ENCODE assay signal across 8 mouse cellular contexts in genomic region chr9:121846526-121847118, GRCm38 (mm10). TPM values are rescaled to one million over a fixed set of nuclear protein-coding genes. Genes with fewer than 3 reads are reported as not detected.
DNase-seq lines count a peak whose midpoint lies in the region; ATAC-seq and TF ChIP-seq lines count a peak whose summit lies in the region.

No protein-coding gene starts in this region.

- peak; percentile 69; the same call in 1 of the 2 replicates for ATAC-seq in hindbrain, postnatal 0 days

- 53% methylated on average over 10 of the region's 10 CpGs for WGBS in hindbrain, postnatal 0 days
- WGBS in small intestine, adult 2 months, result 32% methylated on average over 10 of the region's 10 CpGs

- H3K9me3 ChIP-seq in hindbrain, postnatal 0 days (ENCODE audit: low read length), result no peaks in the 10 kb centered on the region

- H3K36me3 ChIP-seq in hindbrain, postnatal 0 days (ENCODE audit: insufficient read depth, low read length), result peaks cover 29% of the 10 kb centered on the region
- peaks cover 19% of the 10 kb centered on the region for H3K36me3 ChIP-seq in small intestine, adult 2 months (ENCODE audit: control insufficient read depth, insufficient read depth, low read length)

- no peak overlapping the region for H3K4me3 ChIP-seq in hindbrain, postnatal 0 days (ENCODE audit: low read length)
- H3K4me3 ChIP-seq in small intestine, adult 2 months (ENCODE audit: low read depth, low read length), result no peak overlapping the region

- no peaks in the 10 kb centered on the region for H3K27me3 ChIP-seq in hindbrain, postnatal 0 days (ENCODE audit: insufficient read depth, low read length)
- H3K27me3 ChIP-seq in small intestine, adult 2 months (ENCODE audit: control insufficient read depth, insufficient read depth, low read length), result no peaks in the 10 kb centered on the region

- intact Hi-C loops in left cerebral cortex, postnatal 25 days (cut with DNase I), result loop anchor here (2.0 kb wide), 1 partner anchor 138 kb away; no protein-coding TSS in a partner anchor

- no peak overlapping the region for H3K4me2 ChIP-seq in hindbrain, postnatal 0 days (ENCODE audit: low read depth, low read length)

- no peak overlapping the region for H3K9ac ChIP-seq in hindbrain, postnatal 0 days (replicated peaks; ENCODE audit: low read length)

- TF ChIP-seq POLR2A in small intestine, adult 2 months (IDR thresholded peaks at IDR 0.05; ENCODE audit: low read depth, low read length), result no peak

- H3K4me1 ChIP-seq in hindbrain, postnatal 0 days (ENCODE audit: insufficient read depth, low read length), result no peaks in the 10 kb centered on the region
- no peaks in the 10 kb centered on the region for H3K4me1 ChIP-seq in small intestine, adult 2 months (ENCODE audit: control insufficient read depth, insufficient read depth, insufficient read length, low read length)

- peak; percentile 72 for DNase-seq in 3T3-L1 (ENCODE audit: low read depth, low spot score)
- peak; percentile 33 to 42 for DNase-seq in B cell, adult 2 months
- peak; percentile 79 for DNase-seq in embryo, embryonic 10.5 days (ENCODE audit: low spot score)
- DNase-seq in hindbrain, postnatal 0 days (ENCODE audit: low spot score), result peak; percentile 72
- DNase-seq in lung, postnatal 10 days, result peak; percentile 60
- no peak for DNase-seq in right cerebral cortex, adult 18-20 months
- DNase-seq in left cerebral cortex, postnatal 25 days (ENCODE audit: low spot score in 2 of 2), result no peak

- no peak overlapping the region for H3K27ac ChIP-seq in hindbrain, postnatal 0 days
- no peak overlapping the region for H3K27ac ChIP-seq in small intestine, adult 2 months (ENCODE audit: insufficient read depth, low read depth, low read length)

- peak; percentile 79 for TF ChIP-seq CTCF in hindbrain, postnatal 0 days (IDR thresholded peaks at IDR 0.05; ENCODE audit: low read depth)
- peak; percentile 80; the same call in 1 of the 2 replicates for TF ChIP-seq CTCF in small intestine, adult 2 months (IDR thresholded peaks at IDR 0.05; ENCODE audit: extremely low read depth, insufficient read length, insufficient replicate concordance, low read depth, low read length)

RNA-seq across cellular contexts. Expression of gene Ccdc13, which starts 7.4 kb away (rescaled TPM):
- 3.7 and 5.6 TPM in 2 replicates for total RNA-seq in hindbrain, postnatal 0 days (2014; rRNA removed)
- 3.3 and 4.0 TPM in 2 replicates for polyA plus RNA-seq in hindbrain, postnatal 0 days (2015; fragmentation: Nextera tagmentation; extraction: Ambion mirVana)
- polyA plus RNA-seq in small intestine, adult 2 months (2012; rRNA removed), result 0.65 TPM in 1 of 2 replicates, not detected in the other
- 1 to 10 TPM; 5.2 to 6.9 TPM for total RNA-seq in left cerebral cortex, postnatal 25 days (2021)

RNA-seq across cellular contexts. Expression of gene Higd1a, which starts 11.5 kb away (rescaled TPM):
- 27.2 and 36.9 TPM in 2 replicates for total RNA-seq in hindbrain, postnatal 0 days (2014; rRNA removed)
- 191 and 197 TPM in 2 replicates for polyA plus RNA-seq in hindbrain, postnatal 0 days (2015; fragmentation: Nextera tagmentation; extraction: Ambion mirVana)
- 7.0 and 11.4 TPM in 2 replicates for polyA plus RNA-seq in small intestine, adult 2 months (2012; rRNA removed)
- total RNA-seq in left cerebral cortex, postnatal 25 days (2021), result 10 to 100 TPM; 94.1 to 99.6 TPM

RNA-seq across cellular contexts. Expression of gene Ackr2, which starts 51.5 kb away (rescaled TPM):
- 1.0 and 5.1 TPM in 2 replicates for total RNA-seq in hindbrain, postnatal 0 days (2014; rRNA removed)
- polyA plus RNA-seq in hindbrain, postnatal 0 days (2015; fragmentation: Nextera tagmentation; extraction: Ambion mirVana), result 0.93 and 1.0 TPM in 2 replicates
- 0.42 and 1.4 TPM in 2 replicates for polyA plus RNA-seq in small intestine, adult 2 months (2012; rRNA removed)
- total RNA-seq in left cerebral cortex, postnatal 25 days (2021), result 1 to 10 TPM; 5.5 to 7.6 TPM

RNA-seq across cellular contexts. Expression of gene Hhatl, which starts 54.3 kb away (rescaled TPM):
- total RNA-seq in hindbrain, postnatal 0 days (2014; rRNA removed), result 1.2 and 1.8 TPM in 2 replicates
- polyA plus RNA-seq in hindbrain, postnatal 0 days (2015; fragmentation: Nextera tagmentation; extraction: Ambion mirVana), result 0.78 and 0.85 TPM in 2 replicates
- 5.1 and 5.2 TPM in 2 replicates for polyA plus RNA-seq in small intestine, adult 2 months (2012; rRNA removed)
- total RNA-seq in left cerebral cortex, postnatal 25 days (2021), result 10 to 100 TPM; 16.1 to 18.8 TPM

Comparison
In these comparisons a context has a peak if more than half of its experiments do, and no peak if none do; other contexts are left out.
1. DNase-seq: peak in 3T3-L1 (single experiment), B cell, adult 2 months (2 of 2), embryo, embryonic 10.5 days (single experiment), hindbrain, postnatal 0 days (single experiment) and lung, postnatal 10 days (single experiment); none in right cerebral cortex, adult 18-20 months (single experiment) and left cerebral cortex, postnatal 25 days (0 of 2).